Mouse (Mus musculus) right cerebral cortex, postnatal 4 days (tissue): ENCODE measurements around the gene Ahdc1.

Source experiments
- DNase-seq: peaks from one replicate; pipeline ENCODE4 v3.0.0-alpha.2; 2022

Ahdc1 gene

GRCm38 (mm10) chr4:133040241-133040904, 29.3 kb downstream of the Ahdc1 start:
- DNase-seq: no peak

- DNase-seq: no peak
These were observed 31.2 kb downstream of the Ahdc1 start for GRCm38 (mm10) chr4:133042244-133042643.

GRCm38 (mm10) chr4:133042651-133043635, 31.9 kb downstream of the Ahdc1 start:
- peak; percentile 56 for DNase-seq

GRCm38 (mm10) chr4:133043798-133044646, 33.0 kb downstream of the Ahdc1 start:
- no peak for DNase-seq

- no peak for DNase-seq
These were observed 33.6 kb downstream of the Ahdc1 start for GRCm38 (mm10) chr4:133044647-133045094.

- DNase-seq: no peak
These were observed 34.9 kb downstream of the Ahdc1 start for GRCm38 (mm10) chr4:133045771-133046474.

- DNase-seq: no peak
These were observed 35.8 kb downstream of the Ahdc1 start for GRCm38 (mm10) chr4:133046691-133047352.

- DNase-seq: no peak
These were observed 36.5 kb downstream of the Ahdc1 start for GRCm38 (mm10) chr4:133047353-133048105.

- DNase-seq: peak; percentile 57
These were observed 38.2 kb downstream of the Ahdc1 start for GRCm38 (mm10) chr4:133049071-133049920.

- DNase-seq: no peak
These were observed 39.3 kb downstream of the Ahdc1 start for GRCm38 (mm10) chr4:133050196-133050836.

- DNase-seq: no peak
These were observed 39.9 kb downstream of the Ahdc1 start for GRCm38 (mm10) chr4:133050837-133051549.

- no peak for DNase-seq
These were observed 40.4 kb downstream of the Ahdc1 start for GRCm38 (mm10) chr4:133051550-133051865.

- no peak for DNase-seq
These were observed 41.1 kb downstream of the Ahdc1 start for GRCm38 (mm10) chr4:133052029-133052745.

GRCm38 (mm10) chr4:133052995-133053572, 42.0 kb downstream of the Ahdc1 start:
- no peak for DNase-seq

- no peak for DNase-seq
These were observed 43.5 kb downstream of the Ahdc1 start for GRCm38 (mm10) chr4:133054530-133054929.

- DNase-seq: no peak
These were observed 44.3 kb downstream of the Ahdc1 start for GRCm38 (mm10) chr4:133055163-133055951.
